21 mouse cellular contexts compared by ENCODE assay signal in the genomic region with DNA sequence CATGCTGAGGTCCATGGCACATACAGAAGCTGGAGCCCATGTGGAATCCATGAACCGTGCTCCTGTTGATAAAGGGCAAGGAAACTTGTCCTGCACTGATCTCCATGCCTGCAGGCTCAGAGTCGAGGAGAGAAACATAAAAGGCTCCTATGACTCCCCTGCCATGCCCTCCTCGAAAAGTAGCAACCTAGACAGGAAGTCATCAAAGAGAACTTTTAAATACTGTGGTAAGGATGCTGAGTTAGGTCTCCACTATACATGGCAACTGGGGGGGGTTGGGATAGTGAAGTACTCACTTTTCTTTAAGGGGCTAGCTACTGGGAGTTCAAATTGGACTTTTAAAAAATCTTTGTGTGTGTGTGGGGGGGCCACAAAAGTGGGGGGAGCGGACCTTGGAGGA.
DNase-seq lines count a peak whose midpoint lies in the region; ATAC-seq lines count a peak whose summit lies in the region.
"Had no signal": no experiment of that assay in that cellular context is flagged by ENCODE, and none has a peak within 500 bp of the region (broad histone marks: within the 10 kb centered on the region; RNA-seq: fewer than 3 reads in every experiment).

No protein-coding gene starts in this region.

- peak; percentile 49 for ATAC-seq in CD4-positive, CD25-positive, alpha-beta regulatory T cell, adult 4 months
- ATAC-seq: forebrain, embryonic 14.5 days; forebrain, postnatal 0 days; intestine, embryonic 16.5 days; Patski had no signal

- DNase-seq in thymus, postnatal 0 days (ENCODE audit: low spot score) = peak; percentile 60
- no peak for DNase-seq in thymus, postnatal 25 days
- peak; percentile 46 for DNase-seq in CD4-positive helper T cell, adult 2 months (ENCODE audit: low read depth, low spot score)
- DNase-seq in induced T-regulatory cell, adult 2 months (ENCODE audit: low read depth) = peak; percentile 22
- DNase-seq in urinary bladder, postnatal 36 days (ENCODE audit: low spot score in 2 of 2) = no peak
- no peak for DNase-seq in frontal cortex, postnatal 36 days (ENCODE audit: low spot score in 2 of 2)
- no peak for DNase-seq in kidney, adult 18-20 months
- DNase-seq: adrenal gland, adult 8-10 months; adrenal gland, postnatal 25 days; B cell, adult 2 months; cerebellum, adult 11-12 months; cerebellum, adult 8-10 months; cerebellum, postnatal 10 days; cerebellum, postnatal 36 days; forebrain, postnatal 0 days; gastrocnemius, postnatal 25 days; heart, adult 2 months had no signal

Comparison
In these comparisons a context has a peak if more than half of its experiments do, and no peak if none do; other contexts are left out.
1. DNase-seq: peak in thymus, postnatal 0 days (single experiment), CD4-positive helper T cell, adult 2 months (single experiment) and induced T-regulatory cell, adult 2 months (single experiment); none in thymus, postnatal 25 days (single experiment), urinary bladder, postnatal 36 days (0 of 2), frontal cortex, postnatal 36 days (0 of 2) and kidney, adult 18-20 months (single experiment).